Mouse (Mus musculus) lung, adult 2 months (tissue): ENCODE measurements around the gene Zbtb49.

Experiments used
- CTCF ChIP-seq: fragments of 200-500 bp; IDR thresholded peaks from 2 replicates; pipeline ENCODE4 v1.5.1; 2011; ENCODE audit warnings: mild to moderate bottlenecking, low read length, control low read depth; ENCODE audit not compliant: insufficient read depth
- POLR2A ChIP-seq: fragments of 200-500 bp; IDR thresholded peaks from 2 replicates; pipeline ENCODE4 v1.6.1; 2011; ENCODE audit warnings: low read depth, mild to moderate bottlenecking, control low read depth, low read length, borderline replicate concordance; ENCODE audit errors: extremely low read depth

DNA sequence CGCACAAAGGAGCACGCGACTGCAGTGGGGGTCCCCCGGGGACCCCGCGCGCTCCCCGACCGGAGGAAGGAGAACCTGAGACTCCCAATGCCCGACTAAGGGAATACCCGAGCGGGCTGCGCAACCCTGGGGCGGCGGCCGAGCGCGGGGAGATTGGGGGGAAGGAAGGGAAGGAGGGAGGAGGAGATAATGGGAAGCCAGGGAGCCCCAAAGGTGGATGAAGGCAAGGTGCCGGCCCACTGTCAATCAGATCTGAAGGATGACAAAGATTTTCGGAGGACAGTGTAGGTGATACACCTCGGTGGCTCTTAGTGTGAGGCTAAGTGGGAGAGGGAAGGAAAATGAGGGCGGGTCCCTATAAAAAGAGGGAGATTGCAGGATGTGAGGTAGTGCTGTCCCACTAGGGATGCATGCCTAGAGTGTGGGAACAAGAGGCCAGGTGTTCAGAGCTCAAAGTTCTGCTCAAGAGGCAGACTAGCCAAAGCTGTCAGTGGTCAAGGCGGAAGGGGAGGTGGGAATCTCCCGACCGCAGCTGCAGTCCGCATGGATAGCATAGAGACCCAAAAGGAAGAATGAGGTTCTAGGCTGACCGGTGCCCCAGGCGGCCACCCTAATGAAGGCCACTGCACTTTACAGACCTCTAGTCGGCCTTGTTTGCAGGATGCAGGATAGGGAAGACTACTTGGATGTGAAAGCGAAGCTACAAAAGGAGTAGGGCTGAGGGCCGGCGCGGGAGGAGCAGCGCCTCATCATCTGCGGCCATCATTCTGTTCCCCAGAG is 60.4 kb downstream of the Zbtb49 start, which contains the start of gene Nsg1:
- TF ChIP-seq CTCF (no peak), POLR2A (no peak)
